Mouse (Mus musculus) adrenal gland, adult 2 months (tissue): ENCODE data around the gene Lbp. TPM values are rescaled to one million over a fixed set of nuclear protein-coding genes. Genes with fewer than 3 reads are reported as not detected.
A peak's percentile ranks its signal among the peaks of the same experiment; 100 is the strongest.

ENCODE experiments used
- DNase-seq: peaks from one replicate; pipeline ENCODE4 v3.0.0; 2021
- long read RNA-seq: library from polyadenylated mRNA; stranded (forward); transcript quantifications from one replicate; pipeline ENCODE4 v2.0.0, GENCODE M21; 2021
- polyA plus RNA-seq: library from polyadenylated mRNA; depleted of rRNA; stranded (reverse); fragments of >200 nt; gene quantifications from 2 replicates; pipeline ENCODE4 v1.2.3, GENCODE M21; 2012; rRNA removed
- total RNA-seq, 2 experiments: library from RNA; stranded (reverse); gene quantifications; 2 replicates each; pipeline ENCODE4 v1.2.3; 2021

Lbp gene
- total RNA-seq (10 to 100 TPM; 22.0 to 24.6 TPM), polyA plus RNA-seq (25.4 and 36.7 TPM in 2 replicates)
- long read RNA-seq, transcript Lbp-201 (15 exons, 2,525 nt), result major isoform, 14 of 14 reads
- long read RNA-seq, partial matches to known transcripts, result 0 of 14 reads
- long read RNA-seq, other reads (novel, unspliced or antisense), result 0 of 14 reads

DNA sequence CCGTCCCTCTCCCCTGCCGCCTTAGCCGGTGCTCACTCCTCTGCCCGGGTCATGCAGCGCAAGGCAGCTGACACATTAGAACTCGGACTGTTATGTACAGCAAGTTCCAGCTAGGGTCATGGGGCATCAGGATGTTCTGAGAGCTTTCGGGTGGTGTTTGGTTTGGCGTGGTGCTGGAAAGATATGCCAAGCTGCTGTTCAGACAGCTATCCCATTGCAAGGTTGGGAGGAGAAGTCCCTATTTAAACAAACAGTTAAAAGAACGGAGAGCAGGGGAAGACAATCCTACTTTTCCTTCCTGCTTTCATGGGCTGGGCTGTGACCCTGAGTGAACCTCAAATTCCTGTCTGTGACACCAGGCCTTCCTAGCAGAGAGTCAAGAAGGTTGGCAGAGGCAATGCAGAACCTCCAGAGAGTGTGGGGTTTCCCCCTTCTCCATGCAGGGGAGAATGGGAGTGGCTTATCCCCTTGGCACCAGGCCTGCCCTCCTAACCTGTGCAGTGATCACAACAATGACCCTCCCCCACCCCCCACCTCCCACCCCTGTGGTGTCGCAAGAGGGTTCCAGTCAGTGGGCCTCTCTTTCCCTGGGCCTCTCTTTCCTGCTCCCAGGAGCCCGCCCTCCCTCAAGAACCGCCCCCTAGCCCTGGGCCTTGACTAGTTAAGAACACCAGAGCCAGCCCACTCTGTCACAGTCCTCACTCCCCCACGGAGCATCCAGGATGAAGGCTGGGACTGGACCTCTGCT, at the start of gene Lbp:
Gene Lbp, plus strand, starts transcription at position 546 of the 748 bp plus-strand sequence.
- DNase-seq, result peak; percentile 74

DNA sequence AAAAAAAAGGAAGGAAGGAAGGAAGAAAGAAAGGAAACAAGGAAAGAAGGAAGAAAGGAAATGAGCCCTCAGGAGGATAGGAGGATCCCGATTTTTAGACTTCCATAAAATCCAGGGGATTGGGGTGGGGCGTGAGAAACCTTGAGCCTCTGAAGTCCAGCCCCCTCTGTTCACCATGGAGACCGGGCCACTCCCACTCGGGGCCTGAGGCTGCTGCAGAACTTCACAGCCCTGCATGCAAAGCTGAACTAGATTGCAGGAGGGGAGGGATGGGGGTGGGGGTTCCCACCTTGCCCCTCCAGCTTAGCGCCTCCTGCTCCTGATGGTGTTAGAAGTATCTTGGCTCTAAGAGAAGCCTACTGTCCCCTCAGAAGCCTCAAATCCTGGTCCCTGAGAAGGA, 49.4 kb upstream of the Lbp start:
- DNase-seq, result peak; percentile 38

DNA sequence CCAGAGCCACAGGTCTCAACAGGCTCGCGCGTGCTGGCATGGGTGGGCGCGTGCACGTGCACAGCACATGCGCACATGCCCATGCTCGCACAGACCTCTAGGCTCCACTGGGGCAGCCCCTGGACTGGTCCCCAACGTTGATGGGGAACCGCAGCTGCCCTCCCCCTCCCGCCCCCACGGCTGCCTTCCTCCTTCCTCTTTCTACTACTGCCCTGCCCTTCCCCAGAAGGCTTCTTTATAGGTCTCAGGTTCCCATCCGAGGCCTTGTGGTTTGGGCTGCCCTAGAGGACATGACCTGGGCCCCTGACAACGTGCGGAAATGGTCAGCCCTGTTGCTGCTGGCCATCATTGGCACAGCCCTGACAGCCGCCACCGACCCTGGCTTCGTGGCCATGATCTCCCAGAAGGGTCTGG, 48.3 kb upstream of the Lbp start, which contains the start of gene Bpi:
Gene Bpi, plus strand, starts transcription at position 90 of the 414 bp plus-strand sequence.
- no peak for DNase-seq

DNA sequence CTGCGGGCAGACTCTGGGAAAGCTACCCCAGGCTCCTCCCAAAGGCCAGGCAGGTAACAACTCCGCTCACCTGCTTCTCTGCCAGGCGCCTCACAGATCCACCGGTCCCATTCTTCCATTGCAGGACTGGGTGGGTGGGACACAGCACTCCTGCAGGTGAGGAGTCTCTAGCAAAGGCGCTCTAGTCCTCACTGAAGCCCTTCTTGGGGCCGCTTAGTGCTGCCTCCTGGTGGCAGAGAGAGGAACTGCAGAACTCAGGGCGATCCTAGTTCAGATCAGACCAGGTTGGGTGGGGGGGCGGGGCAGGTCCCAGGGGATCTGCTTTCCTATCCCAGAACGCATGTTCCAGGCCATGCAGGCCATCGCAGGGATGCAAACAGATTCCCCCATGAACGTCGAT, 47.5 kb upstream of the Lbp start:
- DNase-seq, result peak; percentile 64

DNA sequence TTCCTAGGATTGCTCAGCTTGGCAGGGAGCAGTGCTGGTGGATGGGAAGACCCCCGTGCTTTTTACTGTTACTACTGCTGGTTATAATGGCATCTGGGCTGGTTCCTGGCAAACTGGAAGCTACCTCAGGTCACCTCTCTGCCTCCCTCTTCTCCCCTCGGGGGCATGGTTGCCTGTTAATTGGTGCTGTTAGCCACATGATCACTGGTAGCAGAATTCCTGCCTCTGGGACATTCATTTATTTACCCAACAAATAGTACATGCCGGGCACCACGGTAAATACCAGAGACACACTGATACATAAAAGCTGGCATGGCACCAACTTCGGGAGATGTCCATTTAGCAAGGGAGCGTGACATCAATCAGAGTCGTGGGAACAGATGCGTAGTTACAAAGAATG, 46.8 kb upstream of the Lbp start:
- DNase-seq, result no peak

DNA sequence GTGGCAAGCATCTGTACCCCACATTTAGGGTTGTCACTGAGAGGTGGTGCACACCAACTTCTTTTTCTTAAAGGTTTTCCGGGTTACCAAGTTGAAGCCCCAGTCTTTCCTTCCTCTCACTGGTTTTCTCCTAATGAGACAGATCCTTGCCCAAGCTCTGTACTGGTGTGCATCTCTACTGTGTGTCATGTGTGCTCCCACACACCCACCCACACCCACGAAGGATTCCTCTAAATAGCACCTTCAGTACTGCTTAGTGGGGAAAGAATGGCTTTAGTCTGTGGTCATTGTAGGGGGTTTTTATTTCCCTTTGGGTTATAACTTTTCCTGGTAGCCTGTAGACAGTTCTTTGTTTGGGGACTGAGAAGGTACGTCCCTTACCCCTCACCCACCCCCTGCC, 41.4 kb upstream of the Lbp start:
- DNase-seq, result no peak

DNA sequence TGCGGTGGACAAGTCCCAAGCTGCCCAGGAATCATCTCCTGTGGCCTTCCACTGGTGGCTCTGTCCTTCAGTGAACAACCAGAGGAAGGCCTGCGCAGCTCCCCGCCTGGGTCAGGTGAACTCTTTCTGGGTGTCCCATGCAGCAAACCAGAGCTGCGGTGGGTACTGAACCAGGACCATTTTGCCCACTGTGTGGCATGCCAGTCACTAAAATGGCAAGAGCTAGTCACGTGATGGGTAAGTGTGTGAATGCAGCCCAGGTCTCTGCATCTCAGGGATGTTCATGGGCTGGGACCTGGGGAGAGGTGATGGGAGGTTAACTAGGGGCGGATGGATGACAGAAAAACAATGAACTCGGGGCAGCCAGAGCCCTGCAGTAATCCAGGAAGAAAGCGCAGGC, 36.3 kb upstream of the Lbp start:
- DNase-seq, result no peak

DNA sequence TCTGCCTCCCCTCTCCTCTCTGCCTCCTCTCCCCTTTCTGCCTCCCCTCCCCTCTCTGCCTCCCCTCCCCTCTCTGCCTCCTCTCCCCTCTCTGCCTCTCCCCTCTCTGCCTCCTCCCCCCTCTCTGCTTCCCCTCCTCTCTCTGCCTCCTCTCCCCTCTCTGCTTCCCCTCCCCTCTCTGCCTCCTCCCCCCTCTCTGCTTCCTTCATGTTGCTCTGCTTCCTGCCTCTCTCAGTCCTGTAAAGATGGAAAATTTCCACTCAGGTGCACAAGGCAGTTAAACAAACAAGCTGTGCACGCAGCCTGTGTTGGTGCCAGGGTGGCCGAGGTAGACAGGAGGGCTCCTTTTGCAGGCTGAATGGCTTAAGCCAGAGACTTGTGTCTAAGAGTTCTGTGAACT, 32.6 kb upstream of the Lbp start:
- no peak for DNase-seq

DNA sequence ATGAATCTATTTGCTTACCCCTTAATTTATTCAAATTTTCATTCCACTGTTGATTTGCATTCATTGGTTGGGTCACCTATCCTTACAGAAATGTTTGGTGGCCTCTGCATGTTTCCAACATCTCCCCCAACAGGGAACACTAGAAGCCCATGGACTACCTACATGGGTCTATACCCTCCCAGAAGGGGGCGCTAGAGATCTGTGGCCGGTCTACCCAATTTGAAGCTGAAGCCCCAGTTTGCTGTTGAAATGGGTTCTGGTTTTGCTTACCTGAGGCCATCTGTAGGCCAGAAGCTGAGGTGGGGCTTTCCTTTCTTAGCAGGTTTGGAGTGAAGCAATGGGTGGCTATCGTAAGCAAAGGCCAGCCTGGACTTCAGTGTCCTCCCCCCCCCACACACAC, 30.9 kb upstream of the Lbp start:
- DNase-seq, result peak; percentile 11

DNA sequence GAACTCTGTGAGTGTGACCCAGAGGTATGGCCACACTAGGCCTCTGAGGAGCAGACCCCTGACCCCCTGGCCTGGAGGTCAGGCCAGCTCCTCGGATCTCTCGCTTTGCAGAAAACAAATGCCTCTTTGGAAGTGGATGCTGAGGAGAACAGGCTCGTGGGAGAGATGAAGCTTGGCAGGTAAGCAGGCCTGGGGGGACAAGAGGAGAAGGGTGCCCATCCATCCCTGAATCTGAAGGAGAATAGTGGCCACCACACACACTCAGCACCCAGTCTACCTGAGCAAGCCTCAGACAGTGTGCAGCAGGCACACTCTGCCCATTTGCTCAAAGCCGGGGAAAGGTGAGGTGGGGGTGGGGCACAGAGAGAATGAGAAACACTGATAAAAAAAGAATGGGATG, 30.5 kb upstream of the Lbp start:
- no peak for DNase-seq

DNA sequence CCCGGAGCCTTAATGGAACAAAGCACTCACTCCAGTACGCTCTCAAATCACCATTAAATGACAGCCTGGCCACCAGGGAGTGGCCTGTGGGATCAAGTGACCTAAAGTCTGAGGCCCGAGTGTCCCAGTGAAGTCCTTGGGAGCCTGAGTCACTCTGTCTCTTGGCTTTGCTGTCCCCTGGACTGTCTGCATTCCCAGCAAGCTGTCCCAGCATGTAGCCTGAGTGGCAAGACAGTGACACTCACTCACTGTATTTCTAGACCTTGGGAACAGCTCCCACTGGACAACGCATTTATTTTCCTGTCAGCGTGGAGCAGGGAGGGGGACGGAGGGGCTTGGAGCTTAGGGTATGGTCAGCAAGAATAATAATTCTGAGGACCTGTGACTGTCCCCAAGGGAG, 29.8 kb upstream of the Lbp start:
- peak; percentile 86 for DNase-seq

DNA sequence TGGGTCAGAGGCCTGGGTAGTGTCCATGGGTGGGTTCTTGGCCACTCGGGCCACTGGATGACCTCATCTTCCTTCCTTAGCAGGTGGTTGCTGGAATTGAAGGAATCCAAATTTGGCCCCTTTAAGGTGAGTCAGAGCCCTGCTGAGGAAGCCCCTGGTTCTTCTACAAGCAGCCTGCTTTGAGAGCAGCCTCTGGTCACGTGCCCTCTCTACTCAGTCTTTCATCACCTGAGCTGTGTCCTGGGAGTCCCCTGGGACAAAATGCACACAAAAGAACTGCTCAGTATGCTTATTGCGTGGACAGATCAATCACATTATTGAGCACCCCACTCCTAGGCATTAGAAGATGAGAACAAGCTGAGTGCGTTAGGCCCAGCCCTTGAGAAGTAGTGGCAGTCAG, 29.4 kb upstream of the Lbp start:
- DNase-seq, result no peak

DNA sequence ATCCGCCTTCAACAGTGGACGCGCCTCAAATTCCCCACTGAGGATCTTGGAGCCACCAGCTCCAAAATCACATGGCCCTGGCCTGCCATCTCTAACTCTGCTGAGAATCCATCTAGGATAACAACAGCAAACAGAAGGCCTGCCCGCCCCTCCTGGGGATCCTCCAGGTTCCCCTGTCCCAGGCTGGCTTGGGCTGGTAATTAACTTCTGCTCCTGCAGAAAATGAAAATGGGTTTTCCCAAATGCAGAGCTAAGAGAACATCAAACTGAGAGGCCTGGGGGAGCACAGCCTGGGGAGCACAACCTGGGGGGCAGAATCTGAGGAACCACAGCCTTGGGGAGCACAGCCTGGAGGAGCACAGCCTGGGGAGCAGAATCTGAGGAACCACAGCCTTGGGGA, 26.6 kb upstream of the Lbp start:
- DNase-seq, result no peak

DNA sequence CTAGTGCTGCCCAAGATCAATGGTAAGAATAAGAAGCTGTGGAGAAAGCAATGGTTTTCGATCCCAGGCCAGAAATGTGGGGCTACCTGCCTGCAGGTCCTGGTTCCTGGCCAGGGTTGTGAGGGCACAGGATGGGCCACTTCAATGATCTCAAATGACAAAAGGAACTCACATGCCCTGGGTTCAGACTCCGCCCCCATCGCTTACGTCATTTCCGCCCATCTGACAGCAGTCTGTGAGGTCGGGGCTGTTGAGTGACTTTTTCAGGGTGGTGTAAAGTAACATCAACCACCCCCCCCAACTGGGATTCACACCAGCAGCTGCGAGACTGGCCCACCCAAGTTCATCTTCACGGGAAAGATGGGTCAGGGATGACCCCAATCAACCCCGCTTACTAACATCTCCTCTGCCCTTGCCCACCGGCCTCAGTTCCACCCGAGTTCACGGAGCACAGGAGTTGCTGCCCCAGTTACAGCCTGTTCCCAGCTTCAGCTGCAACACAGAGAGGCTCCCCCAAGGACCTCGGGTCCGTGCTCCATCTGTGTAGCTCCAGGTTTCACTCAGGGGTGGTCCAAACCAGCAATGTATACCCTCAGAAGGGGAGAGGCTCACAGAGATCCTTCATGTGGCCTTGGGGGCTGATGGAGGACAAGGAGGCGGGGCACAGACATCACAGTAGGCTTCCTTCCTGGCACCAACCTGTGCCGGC, 24.6 kb upstream of the Lbp start:
- DNase-seq, result no peak

DNA sequence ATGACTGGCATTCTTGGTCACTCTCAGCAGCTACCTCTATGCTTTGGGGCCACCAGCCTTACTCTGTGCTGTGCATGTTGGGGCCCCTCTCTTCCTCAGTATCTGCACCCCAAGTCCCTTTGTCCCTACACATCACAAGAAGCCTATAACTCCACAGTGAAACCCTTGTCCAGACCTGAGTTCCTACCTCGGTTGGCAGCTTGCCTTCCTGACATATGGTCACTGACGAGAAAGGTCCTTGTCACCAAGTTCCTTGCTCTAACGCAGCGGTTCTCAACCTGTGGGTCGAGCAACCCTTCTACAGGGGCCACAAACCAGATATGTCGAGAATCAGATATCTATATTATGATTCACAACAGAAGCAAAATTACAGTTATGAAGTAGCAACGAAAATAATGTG, 23.2 kb upstream of the Lbp start:
- DNase-seq, result no peak

DNA sequence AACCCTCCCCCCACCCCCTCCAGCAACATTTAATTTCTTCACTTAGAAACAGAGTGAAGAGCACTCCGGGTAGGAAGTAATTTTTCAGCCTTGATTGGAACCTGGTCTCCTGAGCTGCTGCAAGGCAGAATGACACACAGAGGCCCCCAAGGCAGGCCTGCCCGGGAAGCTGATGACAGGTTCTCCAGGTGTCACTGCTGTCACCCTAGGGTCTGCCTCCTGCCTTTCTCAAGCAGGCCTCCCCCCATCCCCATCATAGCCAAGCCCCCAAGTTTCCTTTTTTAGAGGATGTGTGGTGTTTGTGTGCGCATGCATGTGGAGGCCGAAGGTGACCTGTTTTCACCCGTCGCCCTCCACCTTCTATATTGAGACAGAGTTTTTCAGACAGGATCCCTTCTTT, 22.5 kb upstream of the Lbp start:
- DNase-seq, result no peak

DNA sequence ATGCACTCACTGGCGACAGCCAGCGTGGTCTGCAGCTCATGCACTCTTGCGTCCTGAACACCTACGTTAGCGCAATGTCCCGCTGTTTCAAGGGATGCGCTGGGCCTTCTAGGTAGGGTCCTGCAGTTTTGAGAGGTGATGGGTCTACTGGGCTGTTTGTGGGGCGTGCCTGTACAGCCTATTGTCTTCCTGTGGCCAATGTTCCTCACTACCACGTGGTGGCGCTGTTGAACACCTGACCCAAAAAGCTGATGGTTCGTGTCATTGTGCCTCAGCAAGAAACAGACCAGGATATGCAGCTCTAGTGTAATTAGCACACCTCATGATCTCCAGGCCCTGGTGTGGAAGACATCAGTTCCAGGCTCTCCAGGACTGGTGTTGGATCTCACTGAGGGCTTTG, 21.7 kb upstream of the Lbp start:
- peak; percentile 57 for DNase-seq

DNA sequence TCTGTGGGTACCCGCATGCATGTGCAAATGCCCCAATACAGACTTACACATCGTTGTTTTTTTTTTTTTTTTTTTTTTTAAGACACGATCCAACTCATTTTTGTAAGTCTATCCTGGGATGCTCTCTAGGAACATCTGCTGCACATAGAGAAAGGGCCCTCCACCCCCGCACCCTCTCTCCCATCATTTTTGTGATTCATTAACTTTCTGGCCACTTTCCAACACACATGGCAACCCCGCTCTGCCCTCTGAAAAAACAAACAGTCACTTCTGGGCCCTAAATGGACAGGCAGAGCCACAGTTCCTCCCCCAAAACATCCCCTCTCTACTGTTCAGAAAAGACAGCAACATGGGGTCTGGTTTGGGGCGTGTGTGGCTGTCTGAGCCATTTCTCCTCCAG, 20.6 kb upstream of the Lbp start:
- no peak for DNase-seq

DNA sequence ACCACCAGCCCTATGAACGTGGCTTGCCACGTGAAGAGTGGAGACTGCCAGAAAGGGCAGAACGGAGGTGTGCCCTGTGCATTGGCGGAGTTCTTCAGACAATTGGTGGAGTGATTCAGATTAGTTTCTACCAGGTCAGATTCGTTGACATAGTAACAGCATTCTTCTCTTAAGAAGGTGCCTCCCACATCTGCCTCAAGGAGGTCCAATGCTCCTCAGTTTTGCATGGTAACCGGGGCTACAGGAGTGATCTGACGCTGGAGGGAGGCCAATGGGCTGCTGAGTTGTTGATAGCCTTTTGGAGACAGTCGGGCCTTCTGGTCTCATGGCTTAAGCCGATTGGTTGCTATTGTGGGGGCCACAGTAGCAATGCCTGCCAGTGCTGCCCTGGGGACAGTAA, 10.6 kb upstream of the Lbp start:
- DNase-seq, result no peak

DNA sequence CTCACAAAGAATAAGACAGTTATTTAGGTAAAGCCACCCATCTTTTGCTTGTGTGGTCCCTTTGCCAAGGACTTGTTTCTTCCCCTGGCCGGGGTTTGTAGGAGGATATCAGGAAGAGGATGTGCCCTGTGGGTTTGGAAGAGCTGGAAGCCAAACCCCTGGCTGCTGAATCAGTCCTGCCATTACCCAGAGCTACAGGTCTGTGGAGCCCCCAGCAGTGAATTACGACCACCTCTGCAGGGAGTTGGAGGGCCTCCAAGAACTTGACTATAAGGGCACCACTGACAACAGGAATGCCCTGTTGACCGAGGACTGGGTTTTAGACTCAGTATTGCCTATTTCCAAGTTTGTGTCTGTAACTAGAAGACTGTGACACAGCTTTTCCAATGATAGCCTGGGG, 7.1 kb upstream of the Lbp start:
- DNase-seq, result no peak

DNA sequence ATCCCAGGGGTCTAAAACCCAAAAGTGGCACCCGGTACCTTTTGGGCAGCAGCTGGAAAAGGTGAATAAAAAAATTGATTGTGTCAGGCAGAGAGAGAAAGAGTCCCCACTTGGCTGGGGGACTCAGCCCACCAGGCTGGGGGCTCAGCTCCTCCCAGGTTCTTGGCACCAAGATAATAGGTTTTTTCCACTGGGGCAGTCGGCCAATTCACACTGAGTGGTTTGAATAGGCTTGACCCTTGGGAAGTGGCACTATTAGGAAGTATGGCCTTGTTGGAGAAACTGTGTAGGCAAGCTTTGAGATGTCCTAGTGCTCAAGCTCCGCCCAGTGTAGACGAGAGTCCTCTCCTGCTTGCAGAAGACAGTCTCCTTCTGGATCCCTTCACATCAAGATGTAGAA, 6.6 kb upstream of the Lbp start:
- DNase-seq, result peak; percentile 10

DNA sequence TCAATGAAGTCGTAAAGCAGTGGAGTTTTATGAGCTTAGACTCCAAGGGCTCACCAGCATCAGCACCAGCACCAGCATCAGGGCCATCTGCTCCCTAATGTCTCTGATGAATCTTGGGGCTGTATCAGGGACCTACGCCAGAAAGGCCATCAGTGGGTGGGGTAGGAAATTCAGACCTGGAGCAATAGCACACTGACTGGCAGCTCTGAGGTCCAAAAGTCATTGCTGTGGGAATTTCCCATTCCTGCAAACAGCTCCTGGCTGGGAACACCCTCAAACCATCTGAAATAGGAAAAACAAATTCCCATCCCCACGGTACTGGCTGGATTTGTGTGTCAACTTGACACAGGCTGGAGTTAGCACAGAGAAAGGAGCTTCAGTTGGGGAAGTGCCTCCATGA, 3.5 kb upstream of the Lbp start:
- no peak for DNase-seq

DNA sequence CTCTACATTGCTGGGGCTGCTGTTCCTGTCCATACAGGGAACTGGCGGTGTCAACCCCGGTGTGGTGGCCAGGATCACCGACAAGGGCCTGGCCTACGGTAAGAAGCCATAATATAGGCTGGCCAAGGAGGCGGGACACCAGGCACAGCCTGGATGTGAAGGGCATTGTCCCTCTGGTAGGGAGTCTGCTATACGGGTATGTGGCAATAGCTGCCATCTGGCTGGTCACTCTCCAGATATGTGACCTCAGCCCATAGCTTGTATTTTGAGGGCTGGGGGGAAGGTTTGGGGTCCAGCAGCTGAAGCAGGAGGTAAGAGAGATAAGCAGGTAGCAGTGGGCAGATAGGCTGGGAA, 380 bp downstream of the Lbp start:
- no peak for DNase-seq

DNA sequence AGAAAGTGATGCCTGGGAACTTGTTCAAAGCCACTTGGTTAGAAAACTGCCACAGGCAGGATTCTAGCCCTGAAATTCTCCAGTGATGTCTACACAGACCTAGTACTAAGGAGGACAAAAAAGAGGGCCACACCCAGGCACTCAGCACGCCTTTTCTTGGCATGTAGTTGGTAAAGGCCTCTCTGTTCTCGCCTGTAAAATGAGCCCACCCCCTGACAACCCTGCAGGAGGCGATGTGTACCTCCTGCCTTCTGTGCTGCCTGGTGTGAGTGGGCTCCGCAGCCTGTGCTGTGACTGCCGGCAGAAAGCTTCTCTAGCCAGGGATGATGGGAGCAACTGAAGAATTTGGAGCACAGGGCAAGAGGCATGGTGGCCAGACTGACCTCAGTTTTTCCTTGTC, 2.0 kb downstream of the Lbp start:
- DNase-seq, result no peak
